Mouse (Mus musculus): Measurements from ENCODE around the gene Patj. TPM values are rescaled to one million over a fixed set of nuclear protein-coding genes. Genes with fewer than 3 reads are reported as not detected.

Patj gene
- polyA plus RNA-seq, 1 experiment from 2014 or later, result 2.8 TPM

- DNase-seq, result no peak
- TF ChIP-seq EP300 (IDR thresholded peaks at IDR 0.05; ENCODE audit: low read depth) (no peak), CTCF (IDR thresholded peaks at IDR 0.05; ENCODE audit: low read depth) (no peak)
- Histone ChIP-seq H3K4me1 (ENCODE audit: insufficient read depth) (peaks cover 6% of the 10 kb centered on the region; the same call in 1 of the 2 replicates), H3K9ac (replicated peaks) (no peak overlapping the region), H3K27ac (ENCODE audit: low read depth) (peak overlapping the region; percentile 46), H3K4me2 (ENCODE audit: low read depth, low read length) (no peak overlapping the region), H3K27me3 (ENCODE audit: insufficient read depth, low read length) (no peaks in the 10 kb centered on the region), H3K4me3 (ENCODE audit: low read depth, low read length) (no peak overlapping the region), H3K36me3 (replicated peaks; ENCODE audit: insufficient read depth, low read length) (no peaks in the 10 kb centered on the region), H3K9me3 (ENCODE audit: low read length) (no peaks in the 10 kb centered on the region)
- WGBS (ENCODE audit: insufficient replicate concordance), result 77% methylated on average over 6 of the region's 6 CpGs
- ATAC-seq, result no peak
Observed at GRCm38 (mm10) chr4:98566741-98567140, 171.2 kb downstream of the Patj start.

- Histone ChIP-seq H3K27ac (ENCODE audit: low read depth) (peak overlapping the region; percentile 80), H3K4me1 (ENCODE audit: insufficient read depth) (peaks cover 6% of the 10 kb centered on the region; the same call in 1 of the 2 replicates), H3K9me3 (ENCODE audit: low read length) (no peaks in the 10 kb centered on the region), H3K27me3 (ENCODE audit: insufficient read depth, low read length) (no peaks in the 10 kb centered on the region), H3K4me3 (ENCODE audit: low read depth, low read length) (no peak overlapping the region), H3K36me3 (replicated peaks; ENCODE audit: insufficient read depth, low read length) (no peaks in the 10 kb centered on the region), H3K9ac (replicated peaks) (no peak overlapping the region), H3K4me2 (ENCODE audit: low read depth, low read length) (no peak overlapping the region)
- TF ChIP-seq CTCF (IDR thresholded peaks at IDR 0.05; ENCODE audit: low read depth) (no peak), EP300 (IDR thresholded peaks at IDR 0.05; ENCODE audit: low read depth) (no peak)
- peak; percentile 45 for DNase-seq
- 69% methylated on average over 9 of the region's 9 CpGs for WGBS (ENCODE audit: insufficient replicate concordance)
- peak; percentile 94 for ATAC-seq
Observed at GRCm38 (mm10) chr4:98567457-98567856, 171.9 kb downstream of the Patj start.

GRCm38 (mm10) chr4:98569904-98570303 lies 174.3 kb downstream of the Patj start:
- Histone ChIP-seq H3K4me3 (ENCODE audit: low read depth, low read length) (no peak overlapping the region), H3K4me2 (ENCODE audit: low read depth, low read length) (no peak overlapping the region), H3K27ac (ENCODE audit: low read depth) (no peak overlapping the region), H3K9me3 (ENCODE audit: low read length) (no peaks in the 10 kb centered on the region), H3K36me3 (replicated peaks; ENCODE audit: insufficient read depth, low read length) (no peaks in the 10 kb centered on the region), H3K4me1 (ENCODE audit: insufficient read depth) (no peaks in the 10 kb centered on the region), H3K27me3 (ENCODE audit: insufficient read depth, low read length) (no peaks in the 10 kb centered on the region), H3K9ac (replicated peaks) (no peak overlapping the region)
- ATAC-seq (peak; percentile 28; the same call in 1 of the 2 replicates), DNase-seq (no peak)
- 61% methylated on average over 4 of the region's 4 CpGs for WGBS (ENCODE audit: insufficient replicate concordance)
- no peak for TF ChIP-seq CTCF (IDR thresholded peaks at IDR 0.05; ENCODE audit: low read depth)
- TF ChIP-seq EP300 (IDR thresholded peaks at IDR 0.05; ENCODE audit: low read depth), result no peak

GRCm38 (mm10) chr4:98577275-98577674 lies 181.7 kb downstream of the Patj start:
- H3K4me2 ChIP-seq (ENCODE audit: low read depth, low read length), result no peak overlapping the region
- TF ChIP-seq EP300 (IDR thresholded peaks at IDR 0.05; ENCODE audit: low read depth) (no peak), CTCF (IDR thresholded peaks at IDR 0.05; ENCODE audit: low read depth) (no peak)
- H3K4me1 ChIP-seq (ENCODE audit: insufficient read depth), result no peaks in the 10 kb centered on the region
- H3K27ac ChIP-seq (ENCODE audit: low read depth), result no peak overlapping the region
- no peaks in the 10 kb centered on the region for H3K9me3 ChIP-seq (ENCODE audit: low read length)
- H3K4me3 ChIP-seq (ENCODE audit: low read depth, low read length), result no peak overlapping the region
- H3K9ac ChIP-seq (replicated peaks), result no peak overlapping the region
- H3K27me3 ChIP-seq (ENCODE audit: insufficient read depth, low read length), result no peaks in the 10 kb centered on the region
- H3K36me3 ChIP-seq (replicated peaks; ENCODE audit: insufficient read depth, low read length), result no peaks in the 10 kb centered on the region
- ATAC-seq (no peak), DNase-seq (no peak)

GRCm38 (mm10) chr4:98577957-98578541 lies 182.5 kb downstream of the Patj start:
- H3K4me3 ChIP-seq (ENCODE audit: low read depth, low read length), result no peak overlapping the region
- no peaks in the 10 kb centered on the region for H3K9me3 ChIP-seq (ENCODE audit: low read length)
- TF ChIP-seq EP300 (IDR thresholded peaks at IDR 0.05; ENCODE audit: low read depth) (no peak), CTCF (IDR thresholded peaks at IDR 0.05; ENCODE audit: low read depth) (no peak)
- no peak overlapping the region for H3K4me2 ChIP-seq (ENCODE audit: low read depth, low read length)
- no peak for DNase-seq
- H3K27me3 ChIP-seq (ENCODE audit: insufficient read depth, low read length), result no peaks in the 10 kb centered on the region
- ATAC-seq, result no peak
- no peak overlapping the region for H3K27ac ChIP-seq (ENCODE audit: low read depth)
- no peaks in the 10 kb centered on the region for H3K4me1 ChIP-seq (ENCODE audit: insufficient read depth)
- WGBS (ENCODE audit: insufficient replicate concordance), result 80% methylated on average over 3 of the region's 3 CpGs
- no peak overlapping the region for H3K9ac ChIP-seq (replicated peaks)
- no peaks in the 10 kb centered on the region for H3K36me3 ChIP-seq (replicated peaks; ENCODE audit: insufficient read depth, low read length)

- 77% methylated on average over 8 of the region's 8 CpGs for WGBS (ENCODE audit: insufficient replicate concordance)
- ATAC-seq (no peak), DNase-seq (no peak)
- Histone ChIP-seq H3K27ac (ENCODE audit: low read depth) (no peak overlapping the region), H3K27me3 (ENCODE audit: insufficient read depth, low read length) (no peaks in the 10 kb centered on the region), H3K4me2 (ENCODE audit: low read depth, low read length) (no peak overlapping the region), H3K36me3 (replicated peaks; ENCODE audit: insufficient read depth, low read length) (no peaks in the 10 kb centered on the region), H3K4me3 (ENCODE audit: low read depth, low read length) (no peak overlapping the region), H3K4me1 (ENCODE audit: insufficient read depth) (no peaks in the 10 kb centered on the region), H3K9me3 (ENCODE audit: low read length) (no peaks in the 10 kb centered on the region), H3K9ac (replicated peaks) (no peak overlapping the region)
- TF ChIP-seq CTCF (IDR thresholded peaks at IDR 0.05; ENCODE audit: low read depth) (no peak), EP300 (IDR thresholded peaks at IDR 0.05; ENCODE audit: low read depth) (no peak)
Observed at GRCm38 (mm10) chr4:98581456-98581855, 185.9 kb downstream of the Patj start.

All from liver, postnatal 0 days (tissue).